Mouse (Mus musculus) erythroblast, adult 5-6 weeks (primary cell): ENCODE measurements around the gene Pold2. TPM values are rescaled to one million over a fixed set of nuclear protein-coding genes. Genes with fewer than 3 reads are reported as not detected.

Experiments
- ATAC-seq: replicated peaks from 2 replicates; pipeline ENCODE4 v1.8.0; 2016; ENCODE audit warnings: moderate number of reproducible peaks, mild to moderate bottlenecking, moderate TSS enrichment, inconsistent platforms; ENCODE audit not compliant: poor library complexity, low FRiP score, severe bottlenecking
- total RNA-seq, 2 experiments: library from RNA; stranded (forward) in 1 of 2; stranded (reverse) in 1 of 2; fragments of 150-400 nt in 1 of 2; fragments of 200-764, 138-1000 nt in 1 of 2; gene quantifications; 2 replicates each; pipeline versions ENCODE4 v1.2.3 to v1.2.4; 2015 to 2017; ENCODE audit warnings: low replicate concordance in 2 of 2

The Pold2 gene
- 20.7 and 26.5 TPM in 2 replicates for total RNA-seq (2015; ENCODE audit: low replicate concordance)
- 4.2 and 18.0 TPM in 2 replicates for total RNA-seq (2017; ENCODE audit: low replicate concordance)

DNA sequence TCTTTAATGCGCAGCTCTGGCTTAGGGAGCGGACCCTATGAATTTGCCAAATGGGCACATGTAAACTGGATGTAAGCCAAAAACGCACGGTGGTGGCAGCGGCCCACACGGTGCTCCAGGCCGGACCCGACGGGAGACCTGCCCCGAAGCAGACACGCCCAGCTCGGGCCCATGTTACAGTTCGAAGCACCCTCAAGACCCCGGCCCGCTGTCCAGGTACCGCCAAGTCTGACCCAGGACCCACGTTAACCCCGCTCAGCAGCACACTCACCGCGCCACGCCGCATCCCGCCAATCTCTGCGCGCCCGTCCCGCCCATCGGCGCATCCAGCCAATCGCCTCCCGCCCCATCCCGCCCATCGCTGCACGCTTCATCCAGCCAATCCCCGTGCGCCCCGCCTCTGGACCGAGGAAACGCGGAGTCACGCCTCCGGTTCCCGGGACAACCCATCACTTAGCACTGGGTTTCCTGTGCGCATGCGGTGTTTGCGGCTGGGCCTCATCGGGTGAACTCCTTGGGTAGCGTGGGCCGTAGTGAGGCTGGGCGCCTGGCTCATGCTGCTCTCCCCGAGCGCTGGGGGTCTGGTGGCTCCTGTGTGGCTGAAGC lies at the start of gene Pold2:
Pold2 (minus strand) TSS at position 372 of the 606 bp plus-strand sequence.
- ATAC-seq = peak; percentile 97

DNA sequence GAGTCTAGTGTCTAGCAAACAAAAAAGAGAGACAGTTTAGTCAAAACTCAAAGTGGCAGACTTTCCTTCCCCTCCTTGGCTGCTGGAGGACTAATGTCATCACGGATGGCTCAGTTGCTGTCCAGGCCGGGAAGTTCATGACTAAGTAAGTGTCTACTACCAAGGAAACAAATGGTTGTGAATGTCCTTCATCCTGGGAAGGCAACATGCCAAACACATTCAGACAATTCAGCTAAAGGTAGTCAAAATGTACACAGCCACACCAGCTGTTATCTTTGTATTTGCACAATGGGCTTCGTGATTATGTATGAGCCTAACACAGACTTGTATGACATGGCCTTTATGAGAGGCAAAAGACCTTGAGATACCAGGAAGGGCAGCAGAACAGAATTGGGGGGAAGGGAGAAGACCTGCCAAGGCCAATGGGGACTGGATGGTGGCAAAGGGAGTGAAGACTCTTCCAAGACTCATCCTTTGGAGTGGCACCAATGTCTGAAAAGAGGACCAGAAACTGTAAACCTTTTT lies 48.7 kb upstream of the Pold2 start:
- no peak for ATAC-seq

DNA sequence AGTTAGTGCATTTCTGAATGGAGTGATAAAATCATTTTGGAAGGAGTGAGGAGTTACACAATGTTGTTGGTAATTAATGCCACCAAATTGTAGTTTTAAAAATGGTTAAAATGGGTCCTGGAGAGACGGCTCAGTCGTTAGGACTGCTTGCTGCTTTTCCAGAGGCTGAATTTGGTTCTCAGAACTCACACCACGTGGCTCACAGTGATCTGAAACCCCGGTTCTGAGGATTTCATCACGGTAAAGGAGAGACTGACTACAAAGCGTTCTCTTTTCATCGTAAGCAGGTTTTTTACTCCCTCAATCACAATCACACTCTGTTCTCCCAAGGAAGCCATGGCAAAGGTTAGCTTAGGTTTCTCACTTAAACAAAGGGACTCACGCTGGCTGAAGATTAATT lies 46.6 kb upstream of the Pold2 start:
- no peak for ATAC-seq

DNA sequence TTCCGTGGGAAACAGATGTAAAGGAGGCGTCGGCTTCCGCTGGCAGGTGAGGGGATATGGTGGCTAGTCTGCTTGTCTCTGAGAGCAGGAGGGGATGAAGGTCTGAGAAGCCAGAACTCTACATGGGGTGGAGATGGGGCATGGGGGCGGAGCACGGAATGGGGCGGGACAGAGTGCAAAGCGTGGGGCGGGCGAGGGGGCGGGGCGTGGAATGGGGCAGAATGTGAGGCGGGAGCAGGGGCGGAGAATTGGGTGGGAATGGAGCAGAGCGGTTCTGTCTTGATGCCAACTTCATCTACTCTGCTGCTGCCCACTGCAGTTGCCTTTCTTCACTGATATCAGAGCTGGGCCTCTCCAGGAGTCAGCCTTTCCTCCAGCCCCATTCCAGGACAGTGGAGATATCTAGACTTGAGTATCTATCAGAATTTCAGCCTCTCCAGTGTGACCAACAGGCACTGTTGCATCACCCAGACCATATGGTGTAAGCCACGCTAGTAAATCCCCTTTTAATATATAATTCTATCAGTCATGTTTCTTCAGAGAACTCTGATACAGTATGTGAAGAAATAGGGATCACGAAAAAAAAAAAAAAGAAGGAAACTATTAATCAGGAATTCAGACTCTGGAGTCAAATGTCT lies 42.4 kb upstream of the Pold2 start:
- ATAC-seq = no peak

DNA sequence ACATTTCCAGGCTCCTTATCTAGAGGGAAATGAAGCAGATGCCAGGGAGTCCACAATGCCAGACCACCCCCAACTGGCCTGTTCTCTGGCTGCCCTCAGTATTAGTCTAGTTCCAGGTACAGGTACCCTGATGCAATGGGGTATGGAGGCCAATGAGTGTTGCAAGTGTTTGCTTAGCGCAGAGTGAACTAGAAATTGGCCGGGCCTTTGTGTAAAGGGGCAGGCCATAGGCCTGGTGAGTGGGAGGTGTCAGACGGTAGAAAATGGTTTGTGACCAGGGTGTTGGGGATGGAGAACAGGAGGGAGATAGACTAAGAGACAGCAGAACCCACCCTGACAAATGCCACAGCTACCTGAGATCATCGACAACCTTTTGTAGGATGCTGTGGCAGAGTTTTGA lies 41.5 kb upstream of the Pold2 start:
- no peak for ATAC-seq

DNA sequence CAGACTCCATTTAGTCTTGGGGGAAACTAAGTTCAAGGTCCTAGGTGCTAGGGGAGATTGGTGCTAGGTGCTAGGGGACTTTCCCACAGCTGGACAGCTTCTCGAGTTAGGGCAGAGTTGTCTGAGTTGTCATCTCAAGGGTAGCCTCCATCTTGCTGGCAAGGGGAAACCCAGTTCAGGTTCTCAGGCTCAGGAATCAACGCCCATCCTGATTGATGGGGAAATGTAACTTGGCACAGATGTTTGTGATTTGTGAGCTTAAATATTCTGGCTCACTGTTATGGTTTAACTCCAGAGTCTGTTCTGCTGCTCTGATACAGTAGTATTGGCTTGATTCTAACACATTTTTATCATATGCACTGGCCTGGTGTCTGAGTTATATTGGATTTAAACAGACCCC lies 40.0 kb upstream of the Pold2 start:
- no peak for ATAC-seq

DNA sequence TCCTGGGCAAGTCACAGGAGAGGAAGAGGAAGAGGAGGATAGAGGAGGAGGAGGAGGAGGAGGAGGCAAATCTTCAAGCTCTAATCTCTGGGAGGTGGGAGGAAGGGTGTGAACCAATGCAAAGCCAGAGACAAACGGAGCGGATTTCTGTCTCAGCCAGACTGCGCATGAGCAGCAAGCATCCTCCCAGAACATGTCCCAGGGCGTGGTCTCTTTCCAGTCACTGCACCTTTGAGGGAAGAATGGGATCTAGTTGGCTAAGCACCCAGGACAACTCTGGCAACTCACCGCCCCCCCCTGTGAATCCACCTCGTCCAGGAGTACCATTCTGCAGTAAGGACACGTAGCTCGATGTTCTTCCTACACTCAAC lies 38.1 kb upstream of the Pold2 start:
- ATAC-seq = no peak

DNA sequence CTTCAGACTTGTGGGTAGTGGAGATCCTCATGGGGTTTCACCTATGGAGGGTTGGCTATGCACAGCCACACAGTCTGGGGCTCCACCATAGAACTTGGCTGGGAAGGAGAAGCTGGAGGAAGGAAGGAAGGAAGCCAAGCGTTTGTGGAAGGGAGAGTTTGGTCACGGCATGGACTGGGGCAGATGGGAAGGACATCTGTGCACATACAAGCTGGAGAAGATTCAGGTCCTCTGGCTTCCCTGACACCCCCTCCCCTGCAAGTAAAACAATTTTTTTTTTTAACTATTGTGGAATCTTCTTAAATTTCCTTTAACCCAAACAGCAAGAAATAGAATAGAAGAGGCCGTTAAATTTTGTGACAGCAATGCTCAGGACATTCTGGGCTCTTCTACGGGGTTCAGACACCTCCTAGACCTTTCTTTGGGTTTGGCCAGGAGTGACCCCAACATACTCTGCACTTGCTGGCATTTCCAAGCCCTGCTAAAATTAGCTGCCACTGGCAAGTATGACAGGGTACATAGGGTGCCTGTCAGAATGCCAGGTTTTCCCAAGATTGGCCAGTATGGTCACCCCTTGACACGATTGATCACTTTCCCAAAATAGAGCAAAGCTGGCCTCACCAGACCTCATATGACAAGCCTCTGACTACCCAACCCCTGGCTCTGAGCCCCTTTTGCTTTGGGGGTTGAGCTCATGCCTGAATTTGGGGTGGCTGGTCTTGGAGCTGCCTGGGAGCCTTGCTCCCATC lies 37.5 kb upstream of the Pold2 start:
- no peak for ATAC-seq

DNA sequence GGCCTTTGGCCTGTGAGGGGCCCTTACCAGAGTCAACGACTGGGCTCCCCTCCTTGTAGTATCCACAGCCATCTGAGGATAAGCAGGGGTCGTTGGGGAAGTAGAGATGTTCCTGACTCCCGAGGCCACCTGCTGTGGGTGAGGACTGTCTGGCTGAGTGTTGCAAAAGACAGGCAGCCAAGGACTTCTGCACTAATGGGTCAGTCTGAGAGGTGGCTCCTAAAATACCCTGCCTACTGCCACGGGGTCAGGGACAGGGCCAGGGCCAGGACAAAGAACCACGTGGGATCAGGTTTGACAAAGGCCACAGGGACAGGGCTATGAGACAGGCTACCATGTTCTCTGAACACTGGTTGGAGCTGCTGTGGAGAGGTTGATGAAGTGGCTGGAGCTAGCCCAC lies 36.8 kb upstream of the Pold2 start:
- ATAC-seq = no peak

DNA sequence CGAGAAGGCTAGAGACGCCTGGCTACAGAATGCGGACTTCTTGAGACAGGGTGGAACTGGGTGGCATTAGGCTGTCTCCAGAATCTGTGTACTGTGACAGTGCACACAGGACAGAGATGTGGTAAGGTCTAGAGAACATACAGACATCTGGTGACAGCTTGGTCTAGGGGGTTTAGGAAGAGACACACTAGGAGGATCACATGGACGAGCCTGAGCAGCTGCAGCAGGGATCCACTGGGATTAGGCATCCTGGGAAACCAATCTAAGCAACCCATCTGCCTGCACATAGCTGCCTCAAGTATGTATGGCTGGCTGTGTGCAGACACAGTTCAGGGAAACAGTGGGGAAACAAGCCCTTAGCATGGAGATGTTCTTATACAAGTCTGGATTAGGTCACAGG lies 35.8 kb upstream of the Pold2 start:
- ATAC-seq = no peak

DNA sequence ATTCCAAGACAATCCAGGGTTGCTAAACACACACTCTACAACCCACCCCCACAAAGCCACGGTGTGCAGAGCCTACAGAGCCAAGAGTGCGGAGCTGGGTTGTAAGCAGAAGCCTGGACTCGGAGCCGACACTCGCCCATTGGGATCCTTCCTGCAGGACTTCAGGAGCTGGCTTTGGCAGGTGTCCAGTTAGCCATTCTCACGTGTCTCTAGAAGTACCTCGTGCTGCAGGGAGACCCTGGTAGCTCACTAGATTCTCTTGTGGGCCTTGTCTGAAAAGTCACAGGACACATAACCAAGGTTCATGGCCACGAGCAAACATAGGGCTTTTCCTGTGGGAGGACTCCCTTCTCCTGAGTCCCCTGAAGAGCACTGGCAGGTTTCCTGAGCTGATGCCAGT lies 35.2 kb upstream of the Pold2 start:
- ATAC-seq = no peak

DNA sequence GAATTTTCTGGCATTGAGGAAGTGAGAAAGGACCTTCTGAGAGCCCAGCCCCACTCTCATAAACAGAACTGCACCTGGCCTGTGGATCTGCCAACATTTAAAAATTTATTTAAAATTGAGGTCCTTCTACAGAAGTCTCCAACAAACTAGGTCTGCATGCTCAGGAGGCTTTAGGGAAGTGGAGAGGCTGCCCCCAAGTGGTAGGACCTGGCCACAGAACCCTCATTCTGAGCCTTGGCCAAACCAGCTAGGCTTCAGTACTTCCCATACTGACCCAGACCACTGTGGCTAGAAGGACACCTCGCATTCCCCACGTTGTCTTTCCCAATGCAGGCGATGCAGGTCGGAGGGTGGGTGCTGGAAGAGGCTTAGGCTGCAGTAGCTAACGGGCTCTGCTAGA lies 34.5 kb upstream of the Pold2 start:
- no peak for ATAC-seq

DNA sequence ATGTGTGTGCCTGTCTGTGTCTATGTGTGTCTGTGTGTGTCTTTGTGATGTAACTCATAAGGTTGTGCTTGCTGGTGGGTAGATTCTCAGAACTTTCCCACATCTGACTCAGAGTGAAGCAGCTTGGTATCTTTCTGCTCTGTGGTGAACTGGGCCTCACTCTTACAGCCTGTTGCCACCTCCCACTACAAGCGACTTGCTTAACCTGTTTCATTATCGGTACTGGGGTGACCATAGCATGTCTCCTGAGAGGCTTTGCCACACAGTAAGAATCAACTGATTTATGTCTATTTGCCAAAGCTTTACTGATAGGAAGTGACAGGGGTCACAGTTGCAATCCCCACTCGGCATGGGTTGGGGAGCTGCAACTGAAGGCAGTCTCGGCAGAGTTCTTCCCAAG lies 30.6 kb upstream of the Pold2 start:
- ATAC-seq = no peak

DNA sequence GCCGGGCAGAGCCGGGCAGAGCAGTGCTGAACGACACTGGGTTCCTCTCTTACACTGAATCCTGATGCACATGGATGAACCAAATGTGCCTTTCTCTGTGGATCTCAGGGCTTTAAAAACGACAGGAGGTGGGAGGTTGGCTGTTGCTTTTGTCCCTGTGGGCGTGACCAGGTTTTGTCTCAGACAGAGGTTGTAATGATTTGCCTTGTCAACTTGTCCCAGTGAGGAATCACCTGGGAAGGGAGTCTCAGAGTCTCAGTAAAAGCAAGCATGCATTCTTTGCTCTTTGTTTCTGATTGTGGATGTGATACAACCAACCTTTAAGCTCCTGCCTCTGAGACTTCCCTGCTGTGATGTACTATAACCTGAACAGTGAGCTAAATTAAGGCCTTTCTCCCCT lies 29.0 kb upstream of the Pold2 start:
- no peak for ATAC-seq

DNA sequence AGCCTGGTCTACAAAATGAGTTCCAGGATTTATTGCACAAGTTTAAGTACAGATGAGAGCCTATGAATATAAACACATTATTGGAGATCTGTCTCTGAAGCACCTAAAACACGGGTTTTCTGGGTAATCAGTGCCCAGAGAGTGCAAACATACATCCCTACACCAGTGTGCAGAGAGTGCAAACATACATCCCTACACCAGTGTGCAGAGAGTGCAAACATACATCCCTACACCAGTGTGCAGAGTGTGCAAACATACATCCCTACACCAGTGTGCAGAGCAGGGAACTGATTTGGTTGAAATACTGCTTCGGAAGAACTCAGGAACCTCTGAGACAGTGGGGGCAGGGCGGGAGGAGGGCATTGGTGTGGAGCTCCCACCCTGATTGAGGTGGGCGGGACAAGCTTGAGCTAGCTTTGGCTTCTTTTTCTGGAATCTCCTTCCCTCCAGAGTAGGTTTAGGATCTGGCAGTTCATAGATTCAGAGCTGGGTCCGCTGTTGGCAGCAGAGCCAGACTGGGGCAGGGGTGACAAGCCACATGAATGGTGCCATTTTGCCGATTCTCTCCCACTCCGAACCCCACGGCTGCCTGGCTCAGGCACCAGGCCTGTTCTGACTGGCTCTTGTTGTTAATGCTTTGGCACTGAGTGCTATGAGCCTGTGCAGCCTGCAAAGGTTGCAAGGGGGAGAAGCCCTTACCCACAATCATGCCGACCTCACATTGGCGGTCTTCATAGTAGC lies 27.9 kb upstream of the Pold2 start:
- ATAC-seq = no peak

DNA sequence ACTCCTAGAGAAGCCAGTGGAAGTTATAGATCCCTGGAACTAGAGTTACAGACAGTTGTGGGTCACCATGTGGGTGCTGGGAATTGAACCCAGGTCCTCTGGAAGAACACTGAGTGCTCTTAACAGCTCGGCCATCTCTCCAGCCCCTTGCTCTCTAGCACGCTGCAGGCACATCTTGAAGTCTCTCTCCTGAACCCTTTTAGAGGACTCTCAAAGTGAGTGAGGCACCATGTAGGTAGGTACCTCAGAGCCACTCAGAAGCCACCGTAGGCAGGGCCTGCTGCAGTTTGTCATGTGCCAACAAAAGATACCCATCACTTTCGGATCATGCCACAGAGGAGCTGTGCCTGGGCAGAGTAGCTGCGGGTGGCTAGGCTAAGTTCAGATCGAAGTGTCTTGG lies 26.8 kb upstream of the Pold2 start:
- no peak for ATAC-seq

DNA sequence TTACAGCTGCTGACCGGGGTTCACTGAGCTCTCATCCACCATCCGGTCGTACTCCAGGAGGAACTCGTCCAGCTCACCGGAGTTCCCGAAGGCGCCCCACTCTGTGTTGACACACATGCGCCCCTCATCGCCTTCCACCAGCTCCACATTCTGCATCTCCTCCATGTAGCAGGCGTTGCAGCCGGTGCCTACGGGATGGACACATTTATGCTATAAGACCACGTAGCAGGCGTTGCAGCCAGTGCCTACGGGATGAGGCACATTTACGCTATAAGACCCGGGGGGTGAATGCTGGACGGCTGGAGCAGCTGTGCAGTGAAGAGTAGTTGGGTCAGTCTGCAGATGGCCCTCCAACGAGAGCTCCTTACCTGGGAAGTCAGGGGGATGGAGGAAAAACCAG lies 26.3 kb upstream of the Pold2 start:
- no peak for ATAC-seq

DNA sequence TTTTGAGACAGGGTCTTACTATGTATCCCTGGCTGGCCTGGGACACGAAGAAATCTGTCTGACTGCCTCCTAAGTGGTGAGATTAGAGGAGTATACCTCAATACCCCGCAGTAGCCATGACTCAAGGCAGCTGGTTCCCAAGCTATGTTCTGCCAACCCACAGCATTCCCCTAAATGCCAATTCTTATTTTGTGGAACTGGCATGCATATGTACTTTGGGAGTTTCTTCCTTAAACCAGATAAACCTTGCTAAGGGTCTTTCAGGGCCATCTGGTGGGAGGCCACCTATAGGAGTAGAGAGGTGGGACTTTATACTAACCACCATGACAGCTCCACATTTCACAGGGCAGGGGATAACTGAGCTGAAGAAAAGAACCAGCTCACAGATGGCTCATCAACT lies 25.8 kb upstream of the Pold2 start:
- no peak for ATAC-seq

DNA sequence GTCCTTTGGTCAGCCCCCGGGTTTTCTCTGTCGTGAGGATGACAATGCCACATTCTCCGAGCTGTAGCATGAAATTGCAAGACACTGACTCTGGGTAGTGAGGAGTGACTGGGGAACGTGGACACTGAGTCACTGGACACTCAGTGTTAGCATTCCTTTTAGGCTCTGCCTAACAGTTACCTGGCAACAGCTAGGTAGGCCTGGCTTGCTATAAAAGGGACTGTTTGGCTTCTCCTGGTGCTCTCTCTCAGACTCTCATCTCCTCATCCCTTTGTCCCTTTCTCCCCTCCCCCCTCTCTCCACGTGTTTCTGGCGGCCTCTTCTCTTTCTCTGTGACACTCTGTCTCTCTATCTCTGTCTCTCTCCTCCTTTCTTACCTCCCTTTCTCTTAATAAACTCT lies 24.3 kb upstream of the Pold2 start:
- ATAC-seq = no peak

DNA sequence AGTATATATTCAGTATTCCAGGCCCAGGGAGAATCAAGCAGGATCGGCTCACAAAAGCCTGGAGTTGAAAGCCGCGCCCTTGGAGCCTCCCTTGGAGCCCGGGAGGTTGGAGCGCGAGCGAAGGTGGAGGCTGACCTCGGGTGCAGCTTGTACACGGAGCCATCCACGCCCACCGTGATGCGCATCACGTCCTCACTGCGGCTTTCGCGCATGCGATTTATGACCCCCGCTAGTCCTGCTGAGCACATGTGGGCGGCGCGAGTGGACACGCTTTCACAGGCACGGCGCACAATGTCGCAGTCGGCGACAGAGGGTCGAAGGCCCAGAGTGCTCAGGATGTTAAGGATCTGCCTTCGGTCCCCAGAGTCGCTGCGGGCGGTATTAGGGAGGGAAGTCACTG lies 23.9 kb upstream of the Pold2 start:
- no peak for ATAC-seq
